Mouse (Mus musculus) G1E (cell line): ENCODE measurements around the gene Alpl.

Source experiments
- CTCF ChIP-seq: IDR thresholded peaks from 2 replicates; pipeline ENCODE4 v1.5.1; 2012; ENCODE audit warnings: low read depth, low read length, inconsistent platforms, mixed read lengths
- GATA1 ChIP-seq: IDR thresholded peaks from 2 replicates; pipeline ENCODE4 v1.6.1; 2012; ENCODE audit warnings: borderline replicate concordance, low read length, inconsistent platforms, mixed read lengths
- POLR2AphosphoS5 ChIP-seq: IDR thresholded peaks from 2 replicates; pipeline ENCODE4 v1.6.1; 2012; ENCODE audit warnings: low read depth, low read length, inconsistent platforms; ENCODE audit not compliant: insufficient replicate concordance
- TAL1 ChIP-seq: conservative IDR thresholded peaks from 2 replicates; pipeline ENCODE4 v1.6.1; 2012; ENCODE audit warnings: low read depth, low read length, inconsistent platforms, mixed read lengths

DNA sequence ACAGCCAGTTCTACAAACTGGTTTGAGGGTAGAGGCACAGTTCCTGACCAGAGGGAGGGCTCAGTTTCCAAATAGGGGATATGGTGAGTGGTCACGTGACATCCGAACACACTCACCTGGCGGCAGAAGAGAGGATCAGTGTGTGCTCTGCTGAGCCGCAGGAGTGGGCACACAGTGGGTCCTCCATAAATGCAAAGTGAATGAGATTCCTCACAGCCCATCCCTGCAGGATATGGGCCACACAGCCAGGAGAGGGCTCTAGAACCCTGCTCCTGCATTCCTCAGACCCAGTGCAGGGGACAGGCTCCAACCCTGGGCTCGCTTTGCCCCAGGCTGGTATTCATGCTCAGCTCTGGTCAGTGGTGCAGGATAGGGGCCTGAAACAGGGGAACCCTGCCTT, 62.7 kb downstream of the Alpl start:
- TF ChIP-seq CTCF, result no peak
- no peak for TF ChIP-seq TAL1
- no peak for TF ChIP-seq GATA1
- no peak for TF ChIP-seq POLR2AphosphoS5
